Mouse (Mus musculus): Measurements from ENCODE around the gene Slc7a4.
"Not testable (repeated sequence)": the region's sequence is repeated elsewhere in the genome, so short reads cannot be mapped to it uniquely, and the experiment has no call there.

Slc7a4 gene

DNA sequence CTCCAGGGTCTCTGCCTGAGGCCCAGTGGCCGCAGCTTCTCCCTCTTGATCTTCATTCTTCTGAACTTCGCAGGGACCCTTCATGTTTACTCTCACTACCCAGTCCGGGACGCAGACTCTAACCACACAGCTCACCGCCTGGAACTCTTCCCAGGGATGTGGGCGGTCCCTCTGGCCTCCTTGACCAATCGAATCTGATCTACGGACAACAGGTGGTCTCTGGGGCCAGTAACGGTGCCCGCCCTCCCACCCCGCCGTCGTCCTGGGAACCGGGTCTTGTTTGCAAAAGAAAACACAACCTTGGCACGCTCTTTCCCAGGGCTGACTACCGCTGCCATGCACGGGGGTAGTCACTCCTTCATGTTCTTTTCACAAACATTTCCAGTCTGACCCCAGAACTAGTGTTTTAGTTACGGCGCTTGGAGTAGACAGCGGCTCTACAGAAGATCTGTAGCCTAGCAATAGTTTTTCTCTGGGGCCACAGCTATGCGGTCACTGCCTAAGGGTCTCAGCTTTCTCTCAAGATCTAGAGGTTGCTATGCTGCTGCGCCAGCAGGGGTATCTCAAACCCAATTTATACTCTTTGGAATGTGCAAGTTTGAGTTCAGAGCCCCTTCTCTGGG, 21.8 kb downstream of the Slc7a4 start, which contains the start of gene Lrrc74b:
Gene Lrrc74b, minus strand, starts transcription at position 120 of the 623 bp plus-strand sequence.
- no peak for DNase-seq

DNA sequence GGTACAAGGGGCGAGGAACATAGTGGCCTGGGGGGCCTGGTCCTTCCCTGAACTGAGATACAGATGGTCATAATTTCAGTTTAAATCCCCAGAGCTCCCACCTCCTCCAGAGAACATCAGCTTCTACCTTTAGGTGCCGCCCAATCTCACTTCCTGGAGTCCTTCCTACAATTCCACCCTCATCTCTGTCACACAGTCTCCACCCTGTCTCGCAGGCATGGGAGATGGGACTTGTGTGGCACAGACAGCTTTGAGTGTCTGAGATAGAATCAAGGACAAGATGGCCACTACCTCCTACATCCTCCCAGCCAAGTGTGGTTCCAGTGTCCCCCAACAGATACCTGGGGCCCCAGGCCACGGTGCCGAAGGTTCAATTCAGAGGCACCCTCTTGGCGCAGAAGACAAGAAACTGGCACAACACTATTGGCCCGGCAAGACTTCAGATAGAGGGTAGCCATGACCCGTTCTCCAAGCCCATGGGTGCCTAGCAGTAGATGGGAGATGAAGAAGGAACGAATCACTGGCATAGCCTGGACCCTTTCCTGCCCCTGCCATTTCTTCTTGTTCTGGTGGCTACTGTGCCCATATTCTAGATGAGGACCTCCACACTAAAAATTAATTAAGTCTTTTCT, 23.5 kb downstream of the Slc7a4 start:
- no peak for DNase-seq

DNA sequence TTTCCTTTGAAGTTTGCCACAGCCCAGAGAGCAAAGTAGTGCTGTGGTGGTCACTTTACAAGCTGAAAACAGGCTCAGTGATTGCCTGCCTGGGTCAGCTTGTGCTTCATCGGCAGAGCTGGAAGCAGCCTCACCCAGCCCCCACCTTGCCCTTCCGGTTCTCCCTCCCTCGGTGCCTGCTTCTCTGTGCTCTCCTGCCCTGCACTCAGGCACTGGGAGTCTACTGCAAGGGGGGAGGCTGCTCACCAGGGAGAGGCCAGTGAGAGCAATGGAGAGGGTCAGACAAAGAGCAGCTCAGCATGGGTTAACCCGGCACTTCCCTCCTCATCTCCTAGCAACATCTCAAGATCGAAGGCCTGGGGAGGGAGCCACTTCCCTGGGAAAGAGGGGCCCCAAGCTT, 24.2 kb downstream of the Slc7a4 start:
- DNase-seq = no peak

DNA sequence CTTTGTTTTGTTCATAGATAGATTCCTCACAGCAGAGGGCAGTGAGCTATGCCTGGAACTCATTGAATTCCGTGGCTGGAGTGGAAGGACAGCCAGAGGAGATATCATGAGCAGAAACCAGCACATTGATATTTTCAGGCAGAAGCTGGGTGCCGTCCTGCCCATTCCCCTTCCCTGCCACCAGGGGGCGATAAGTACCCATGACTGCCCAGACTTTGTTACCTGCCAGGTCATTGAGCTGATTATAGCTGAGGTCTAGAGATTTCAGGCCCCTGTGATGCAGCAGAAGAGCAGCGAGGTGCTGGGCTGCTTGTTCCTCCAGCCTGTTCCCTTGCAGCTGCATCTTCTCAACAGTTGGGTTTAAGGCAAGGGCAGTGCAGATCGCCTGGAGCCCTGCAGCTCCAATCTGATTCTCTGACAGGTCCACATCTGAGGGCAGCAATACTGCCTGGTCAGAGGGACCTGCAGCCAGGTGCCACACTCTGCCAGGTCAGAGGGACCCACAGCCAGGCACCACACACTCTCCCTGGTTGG, 25.0 kb downstream of the Slc7a4 start:
- DNase-seq = peak; percentile 19 to 26

DNA sequence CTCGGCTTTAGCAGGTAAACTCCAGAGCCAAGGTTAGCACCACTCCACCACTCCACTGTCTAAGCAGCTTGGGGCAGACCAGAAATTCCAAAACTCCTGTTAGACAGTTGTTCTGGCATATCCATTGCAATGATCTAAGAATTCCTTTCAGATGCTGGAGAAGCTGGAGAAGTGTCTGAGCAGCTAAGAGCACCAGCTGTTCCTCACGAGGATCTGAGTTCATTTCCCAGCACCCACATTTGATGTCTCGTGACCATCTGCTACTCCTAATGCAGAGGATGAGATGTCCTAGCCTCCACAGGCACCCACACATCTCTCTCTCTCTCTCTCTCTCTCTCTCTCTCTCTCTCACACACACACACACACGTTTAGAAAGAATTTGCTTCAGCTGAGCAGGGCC, 26.1 kb downstream of the Slc7a4 start:
- DNase-seq = no peak

GRCm38 (mm10) chr16:17556180-17556579, 26.8 kb downstream of the Slc7a4 start:
- no peak for DNase-seq

- DNase-seq = not testable (repeated sequence)
Observed at GRCm38 (mm10) chr16:17554702-17555101, 28.3 kb downstream of the Slc7a4 start.

- peak; percentile 64 to 80 for DNase-seq
Observed at GRCm38 (mm10) chr16:17553910-17554685, 28.9 kb downstream of the Slc7a4 start.

DNA sequence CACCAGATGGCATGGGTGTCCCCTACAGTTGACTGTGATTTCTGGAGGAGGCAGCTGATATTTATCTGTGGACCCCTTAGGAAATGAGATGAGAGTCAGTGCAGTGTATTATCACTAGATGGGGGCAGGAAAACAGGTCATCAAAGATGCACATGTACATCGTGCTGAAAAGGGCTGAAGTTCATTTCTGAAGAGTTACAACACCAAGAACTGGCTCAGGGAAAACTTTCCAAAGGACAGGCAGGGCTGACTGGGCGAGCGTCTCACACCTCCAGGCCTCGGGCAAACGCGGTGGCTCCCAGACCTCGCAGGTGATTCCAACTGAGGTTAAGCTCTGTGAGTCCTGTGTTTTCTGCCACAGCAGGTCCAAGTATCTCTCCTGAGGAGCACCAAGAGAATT, 30.2 kb downstream of the Slc7a4 start:
- DNase-seq = no peak

DNA sequence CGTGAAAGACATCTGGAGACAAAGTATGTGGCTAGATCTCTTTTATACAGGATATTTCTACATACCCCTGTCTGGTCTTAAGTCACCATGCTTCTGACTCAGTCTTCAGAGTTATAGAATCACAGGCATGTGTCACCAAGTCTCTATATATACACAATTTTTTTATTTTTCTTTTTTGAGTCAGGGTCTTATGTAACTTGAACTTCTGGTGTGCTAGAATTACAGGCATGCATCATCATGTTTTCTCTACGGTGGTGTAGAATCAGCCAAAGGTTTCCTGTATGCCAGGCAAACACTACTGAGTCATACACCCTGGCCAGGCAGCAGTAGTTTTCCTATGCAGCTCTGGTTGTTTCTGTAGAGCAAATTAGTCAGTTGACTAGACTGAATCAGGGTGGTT, 40.4 kb downstream of the Slc7a4 start:
- no peak for DNase-seq

GRCm38 (mm10) chr16:17536584-17536983, 46.4 kb downstream of the Slc7a4 start:
- no peak for DNase-seq

GRCm38 (mm10) chr16:17532676-17533329, 50.2 kb downstream of the Slc7a4 start:
- no peak for DNase-seq

DNA sequence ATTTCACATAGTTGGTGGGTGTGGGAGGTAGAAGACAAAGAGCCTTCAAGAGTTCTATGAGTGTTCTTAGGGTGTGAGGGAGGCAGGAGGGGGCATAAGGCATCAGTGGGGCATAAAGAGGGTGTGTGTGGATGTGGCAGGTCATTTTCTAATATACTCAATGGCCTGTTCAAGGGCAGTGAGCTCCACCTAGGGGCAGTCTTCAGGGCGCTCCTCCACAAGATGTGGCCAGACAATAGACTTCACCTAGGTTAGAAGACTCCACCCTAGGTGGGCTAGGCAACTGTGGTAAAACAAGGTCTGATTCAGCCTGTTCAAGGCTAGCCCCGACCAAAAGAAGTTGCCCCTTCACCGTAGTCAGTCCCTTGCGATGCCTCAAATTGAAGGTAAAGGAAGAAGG, 50.7 kb downstream of the Slc7a4 start:
- no peak for DNase-seq

GRCm38 (mm10) chr16:17530640-17531288, 52.2 kb downstream of the Slc7a4 start, which contains the start of gene Thap7:
Gene Thap7, minus strand, starts transcription at chr16:17531136.
- peak; percentile 94 to 96 for DNase-seq

GRCm38 (mm10) chr16:17529981-17530586, 52.9 kb downstream of the Slc7a4 start:
- DNase-seq = peak; percentile 20 to 29

DNA sequence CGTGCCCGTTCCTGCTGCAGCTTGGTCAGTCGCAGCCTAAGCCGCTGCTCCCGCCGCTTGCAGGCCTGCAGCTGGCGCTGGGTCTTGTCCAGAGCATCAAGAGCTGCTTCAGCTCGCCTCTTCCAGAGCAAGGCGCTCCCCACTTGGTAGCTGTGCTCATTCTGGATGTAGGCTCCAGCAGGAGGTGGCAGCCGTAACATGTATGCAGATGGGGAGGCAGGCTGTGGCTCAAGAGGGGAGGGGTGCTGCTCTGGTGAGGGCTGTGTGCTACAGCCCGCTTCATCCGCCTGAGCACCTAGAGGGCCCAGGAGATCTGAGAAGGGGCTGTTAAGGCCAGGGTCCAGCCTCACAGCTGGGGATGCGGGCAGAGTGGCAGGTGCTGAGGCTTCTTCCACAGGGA, 54.7 kb downstream of the Slc7a4 start:
- no peak for DNase-seq

DNA sequence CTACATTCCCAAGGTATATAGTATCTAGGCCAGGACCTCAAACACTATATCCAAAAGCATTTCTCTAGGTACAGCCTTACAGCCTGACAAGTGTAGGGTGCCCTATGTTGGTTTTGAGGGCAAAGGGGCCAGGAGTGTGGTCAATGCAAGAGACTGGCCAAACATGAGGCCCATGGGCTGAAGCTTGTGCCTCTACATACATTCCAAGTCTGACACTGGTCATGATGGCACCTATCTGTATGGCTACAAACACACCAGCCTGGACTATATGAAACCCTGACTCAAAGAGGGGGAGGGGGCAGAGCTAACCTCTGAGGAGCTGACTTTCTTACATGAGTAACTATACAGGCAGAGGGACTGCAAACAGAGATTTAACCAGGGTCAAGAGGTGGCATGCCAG, 55.4 kb downstream of the Slc7a4 start:
- DNase-seq = no peak

GRCm38 (mm10) chr16:17526223-17526622, 56.8 kb downstream of the Slc7a4 start:
- DNase-seq = no peak

DNA sequence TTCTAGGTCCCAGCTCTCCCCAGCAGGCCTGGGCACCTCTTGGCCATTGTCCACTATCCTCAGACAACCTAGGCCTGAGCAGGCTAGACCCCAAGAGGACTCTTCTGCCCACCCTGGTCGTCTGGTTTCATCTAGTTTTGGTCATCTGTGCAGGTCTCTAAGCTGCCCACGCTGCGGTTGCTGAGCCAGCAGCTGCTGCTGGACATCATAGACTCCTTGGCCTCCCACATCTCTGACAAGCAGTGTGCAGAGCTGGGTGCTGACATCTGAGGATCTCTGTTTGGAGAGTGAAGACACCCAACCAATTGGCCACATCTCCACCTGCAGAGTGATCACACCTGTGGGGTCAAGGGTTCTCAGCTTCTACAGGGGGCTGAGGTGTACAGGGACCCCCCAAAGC, 57.5 kb downstream of the Slc7a4 start:
- no peak for DNase-seq

- DNase-seq = no peak
Observed at GRCm38 (mm10) chr16:17524156-17524555, 58.9 kb downstream of the Slc7a4 start.
